Mouse (Mus musculus) embryonic facial prominence, embryonic 10.5 days (tissue): ENCODE measurements around the gene Gipc3. TPM values are rescaled to one million over a fixed set of nuclear protein-coding genes. Genes with fewer than 3 reads are reported as not detected.
A peak's percentile ranks its signal among the peaks of the same experiment; 100 is the strongest.

Source experiments
- DNase-seq: peaks from one replicate; pipeline ENCODE4 v3.0.0-alpha.2; 2017; ENCODE audit warnings: low spot score
- H3K27ac ChIP-seq: fragments of 300-500 bp; sonication (generic); replicated peaks from 2 replicates; pipeline ENCODE4 v1.5.1; 2016; ENCODE audit warnings: mild to moderate bottlenecking
- H3K27me3 ChIP-seq: fragments of 300-500 bp; sonication (generic); replicated peaks from 2 replicates; pipeline ENCODE4 v1.6.1; 2016; ENCODE audit warnings: low read depth, mild to moderate bottlenecking; ENCODE audit not compliant: poor library complexity, severe bottlenecking
- H3K36me3 ChIP-seq: fragments of 300-500 bp; sonication (generic); replicated peaks from 2 replicates; pipeline ENCODE4 v1.6.1; 2016; ENCODE audit warnings: mild to moderate bottlenecking, moderate library complexity
- H3K4me1 ChIP-seq: fragments of 300-500 bp; sonication (generic); 2 replicates; pipeline ENCODE4 v1.6.1; 2016
- H3K4me3 ChIP-seq: fragments of 300-500 bp; sonication (generic); 2 replicates; pipeline ENCODE4 v1.5.1; 2016; ENCODE audit warnings: mild to moderate bottlenecking, moderate library complexity
- H3K9me3 ChIP-seq: fragments of 300-500 bp; sonication (generic); 2 replicates; pipeline ENCODE4 v1.6.1; 2016; ENCODE audit warnings: mild to moderate bottlenecking
- WGBS: fragments of 180-500 bp; shearing (Covaris S2); methylation state at CpG from one replicate; pipeline ENCODE4 v1.1.7; 2016; 5-methylcytosine and 5-hydroxymethylcytosine counted together
- polyA plus RNA-seq: library from polyadenylated mRNA; unstranded; fragments of >200 nt; fragmentation: Nextera tagmentation; extraction: Ambion mirVana; gene quantifications from 2 replicates; pipeline ENCODE4 v1.2.1, GENCODE M21; 2016

The Gipc3 gene
- polyA plus RNA-seq, 1 experiment from 2014 or later = not detected

DNA sequence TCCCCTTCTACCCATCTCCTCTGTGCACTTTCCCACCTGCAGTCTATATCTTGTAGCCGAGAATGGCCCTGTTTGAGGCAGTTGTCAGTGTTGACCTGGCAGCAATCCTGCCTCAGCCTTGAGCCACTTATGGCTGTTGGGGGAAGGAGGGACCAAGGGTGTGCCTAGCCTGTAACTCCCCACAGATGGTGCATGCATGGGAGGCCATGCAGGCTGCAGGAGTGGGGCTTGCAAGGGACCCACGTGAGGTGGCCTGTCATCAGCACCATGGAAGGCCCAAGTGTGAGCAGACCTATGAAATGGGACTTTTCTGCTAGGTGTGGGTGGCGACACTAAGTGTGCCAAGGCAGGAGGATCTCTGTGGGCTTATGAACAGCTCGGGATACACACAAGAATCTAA is 22.0 kb upstream of the Gipc3 start:
- H3K4me1 ChIP-seq = peaks cover 71% of the 10 kb centered on the region

DNA sequence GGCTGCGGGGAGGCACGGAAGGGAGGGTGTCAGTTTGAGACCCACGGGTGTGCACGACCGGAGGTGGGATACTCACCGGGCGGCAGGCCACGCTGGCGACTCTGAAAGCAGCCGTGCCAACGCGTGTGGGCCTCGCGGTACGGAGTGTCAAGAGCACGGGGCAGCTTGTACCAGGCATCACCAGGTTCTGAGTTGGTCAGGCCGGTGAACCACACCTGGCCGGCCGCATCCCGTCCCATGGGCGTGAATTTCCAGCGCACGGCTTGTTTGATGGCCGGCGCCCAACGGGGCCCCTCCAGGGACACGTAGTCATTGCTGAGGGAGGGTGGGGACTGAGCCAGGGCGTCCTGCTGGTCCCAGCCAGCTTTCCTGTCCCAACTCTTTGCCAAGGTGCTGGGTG is 21.6 kb upstream of the Gipc3 start:
- H3K36me3 ChIP-seq = peaks cover 70% of the 10 kb centered on the region
- no peak overlapping the region for H3K27ac ChIP-seq
- peaks cover 76% of the 10 kb centered on the region for H3K4me1 ChIP-seq
- peak overlapping the region; percentile 54 for H3K4me3 ChIP-seq
- 13% methylated on average over 28 of the region's 28 CpGs for WGBS
- H3K9me3 ChIP-seq = no peaks in the 10 kb centered on the region
- DNase-seq = no peak
- H3K27me3 ChIP-seq = peaks cover 48% of the 10 kb centered on the region

More for the DNA sequence above, 22.0 kb upstream of the Gipc3 start:
- peak overlapping the region; percentile 26; the same call in 1 of the 2 replicates for H3K27ac ChIP-seq
- WGBS = 43% methylated on average over 4 of the region's 4 CpGs
- H3K4me3 ChIP-seq = peak overlapping the region; percentile 54
- H3K27me3 ChIP-seq = peaks cover 44% of the 10 kb centered on the region
- no peak for DNase-seq
- peaks cover 72% of the 10 kb centered on the region for H3K36me3 ChIP-seq
- no peaks in the 10 kb centered on the region for H3K9me3 ChIP-seq

DNA sequence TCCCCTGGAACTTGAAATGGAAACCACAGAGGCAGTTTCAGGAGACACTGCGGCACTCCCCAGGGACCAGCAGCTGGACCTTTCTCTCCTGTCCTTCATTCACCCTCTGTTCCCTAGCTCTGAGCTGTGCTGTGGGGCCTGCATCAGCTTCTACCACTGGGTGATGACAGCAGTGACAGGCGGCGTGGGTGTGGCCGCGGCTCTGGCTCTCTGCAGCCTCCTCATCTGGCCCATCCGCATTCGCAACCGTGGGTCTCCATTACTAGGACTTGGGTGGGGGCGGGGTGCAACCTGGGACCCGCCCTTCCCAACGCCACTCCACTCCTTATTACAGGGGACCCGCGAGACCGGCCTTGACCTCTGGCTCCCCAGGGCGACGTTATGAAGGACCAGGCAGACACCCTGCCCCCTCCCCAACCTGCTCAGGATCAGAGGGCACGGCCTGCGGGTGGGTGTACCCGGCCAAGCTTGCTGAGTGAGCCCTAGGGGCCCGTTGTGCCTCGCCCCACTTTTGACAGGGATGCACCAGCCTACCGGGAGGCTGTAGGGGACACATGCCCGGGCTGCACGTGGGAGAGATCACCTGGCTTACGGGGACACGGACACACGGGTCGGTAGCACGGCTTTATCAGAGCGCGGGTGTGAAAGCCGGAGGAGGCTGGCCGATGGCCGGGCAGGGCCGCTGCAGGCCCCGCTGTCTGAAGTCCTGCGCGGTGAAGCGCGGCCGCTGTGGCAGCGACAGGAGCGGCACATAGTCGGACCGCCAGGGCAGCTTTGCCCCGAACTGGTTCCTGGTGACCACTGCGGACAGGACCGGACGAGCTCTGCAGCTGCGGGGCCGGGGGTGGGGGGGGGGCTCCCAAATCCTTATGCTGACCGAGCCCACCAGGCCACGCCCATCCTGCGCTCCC is 20.6 kb upstream of the Gipc3 start:
- H3K4me1 ChIP-seq = peaks cover 85% of the 10 kb centered on the region
- no peaks in the 10 kb centered on the region for H3K9me3 ChIP-seq
- H3K4me3 ChIP-seq = peak overlapping the region; percentile 54
- no peak for DNase-seq
- H3K36me3 ChIP-seq = peaks cover 60% of the 10 kb centered on the region
- peaks cover 57% of the 10 kb centered on the region for H3K27me3 ChIP-seq
- peak overlapping the region; percentile 66 for H3K27ac ChIP-seq
- WGBS = 8% methylated on average over 54 of the region's 54 CpGs

DNA sequence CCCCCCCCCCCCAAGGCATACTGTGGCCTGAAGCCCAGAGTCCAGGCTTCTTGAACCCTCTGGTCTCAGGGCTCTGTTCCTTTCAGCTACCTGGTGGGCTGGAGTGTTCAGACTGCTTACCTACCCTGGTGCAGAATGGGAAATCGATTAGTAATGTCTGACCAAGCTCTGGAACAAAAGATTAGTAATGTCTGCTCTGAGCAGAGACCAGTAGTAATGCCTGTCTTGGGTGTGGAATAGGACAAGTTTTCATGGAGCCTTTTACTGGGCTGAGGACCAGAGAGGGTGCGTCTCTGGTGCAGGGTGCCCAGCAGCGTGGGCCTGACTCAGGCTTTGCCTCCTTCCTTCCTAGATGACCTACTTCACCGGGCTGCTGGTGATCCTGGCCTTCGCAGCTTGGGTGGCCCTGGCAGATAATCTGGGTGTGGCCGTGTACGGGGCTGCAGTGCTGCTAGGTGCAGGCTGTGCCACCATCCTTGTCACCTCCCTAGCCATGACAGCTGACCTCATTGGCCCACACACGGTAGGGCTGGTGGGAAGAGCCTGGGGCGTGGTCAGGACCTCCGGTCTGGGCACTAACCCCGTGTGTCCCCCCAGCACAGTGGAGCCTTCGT is 19.4 kb upstream of the Gipc3 start:
- no peaks in the 10 kb centered on the region for H3K9me3 ChIP-seq
- WGBS = 76% methylated on average over 12 of the region's 12 CpGs
- H3K36me3 ChIP-seq = peaks cover 48% of the 10 kb centered on the region
- H3K4me1 ChIP-seq = peaks cover 97% of the 10 kb centered on the region
- peaks cover 69% of the 10 kb centered on the region for H3K27me3 ChIP-seq
- no peak for DNase-seq
- H3K27ac ChIP-seq = no peak overlapping the region
- peak overlapping the region; percentile 54; the same call in 1 of the 2 replicates for H3K4me3 ChIP-seq

DNA sequence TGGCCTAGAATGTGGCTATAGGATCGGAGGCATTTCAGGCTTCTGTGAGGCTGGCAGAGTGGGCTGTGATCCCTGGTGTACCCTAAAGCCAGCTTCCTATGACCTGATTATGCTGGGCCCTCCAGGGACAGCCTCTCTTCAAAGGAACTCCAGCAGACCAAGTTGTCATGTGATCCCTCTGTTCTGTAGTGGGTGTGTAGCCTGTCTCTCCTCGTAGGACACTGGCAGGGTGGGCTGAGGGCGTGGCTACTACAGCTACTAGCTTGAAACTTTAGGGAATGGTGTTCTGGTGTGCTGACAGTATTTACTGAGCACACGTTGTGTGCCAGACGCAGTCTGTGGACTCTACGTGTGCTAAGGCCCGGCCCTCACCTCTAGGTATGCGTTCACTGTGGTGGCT is 17.7 kb upstream of the Gipc3 start:
- Histone ChIP-seq H3K36me3 (peaks cover 34% of the 10 kb centered on the region), H3K27me3 (peaks cover 79% of the 10 kb centered on the region), H3K9me3 (no peaks in the 10 kb centered on the region), H3K4me3 (peak overlapping the region; percentile 17; the same call in 1 of the 2 replicates), H3K27ac (0 out of 2 replicates have a peak overlapping the region, but pooled peaks have one; percentile 16), H3K4me1 (peaks cover 91% of the 10 kb centered on the region)
- no peak for DNase-seq
- WGBS = 72% methylated on average over 8 of the region's 8 CpGs

DNA sequence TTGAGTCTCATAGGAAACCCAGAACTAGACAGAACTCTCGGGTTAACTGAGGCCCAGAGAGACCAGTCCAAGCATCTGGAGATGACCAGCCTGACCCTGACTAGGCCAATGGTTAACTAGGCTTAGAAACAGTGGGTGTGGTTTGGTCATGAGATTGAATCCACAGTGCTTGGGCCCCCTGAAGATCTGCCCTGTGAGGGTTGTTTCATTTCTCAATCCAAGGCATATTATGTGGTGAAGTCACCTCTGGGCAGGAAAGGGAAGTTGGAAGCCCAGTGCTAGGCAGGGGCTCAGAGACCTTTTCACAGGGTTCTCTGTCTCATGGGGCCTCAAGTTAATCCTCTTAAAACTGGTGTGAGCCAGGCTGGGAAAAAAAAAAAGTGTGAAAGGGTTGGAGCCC is 15.8 kb upstream of the Gipc3 start:
- peaks cover 65% of the 10 kb centered on the region for H3K27me3 ChIP-seq
- H3K27ac ChIP-seq = no peak overlapping the region
- no peaks in the 10 kb centered on the region for H3K9me3 ChIP-seq
- WGBS = 63% methylated on average over 1 of the region's 1 CpGs
- peaks cover 86% of the 10 kb centered on the region for H3K4me1 ChIP-seq
- DNase-seq = no peak
- H3K36me3 ChIP-seq = peaks cover 32% of the 10 kb centered on the region
- H3K4me3 ChIP-seq = peak overlapping the region; percentile 85

DNA sequence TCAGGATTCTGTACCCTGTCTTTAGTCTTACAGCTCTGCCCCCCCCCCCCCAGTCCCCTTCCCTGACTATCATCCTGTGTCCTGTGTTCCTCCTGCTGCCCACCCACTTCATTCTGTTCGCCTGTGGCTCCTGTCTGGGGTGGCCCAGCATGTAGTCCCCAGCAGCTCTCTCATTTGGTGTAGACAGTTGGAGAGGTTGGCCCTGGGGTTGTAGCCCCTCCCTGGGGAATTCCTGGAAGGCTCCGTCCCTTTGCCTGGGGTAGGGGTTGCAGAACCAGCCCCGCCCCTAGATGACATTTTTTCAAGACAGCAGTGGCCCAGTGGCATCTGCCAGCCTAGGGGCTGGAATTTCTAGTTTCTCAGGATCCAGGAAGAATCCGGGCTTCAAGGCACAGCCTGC is 15.1 kb upstream of the Gipc3 start:
- DNase-seq = no peak
- Histone ChIP-seq H3K9me3 (no peaks in the 10 kb centered on the region), H3K27me3 (peaks cover 59% of the 10 kb centered on the region), H3K27ac (0 out of 2 replicates have a peak overlapping the region, but pooled peaks have one; percentile 85), H3K36me3 (peaks cover 29% of the 10 kb centered on the region), H3K4me3 (peak overlapping the region; percentile 85), H3K4me1 (peaks cover 80% of the 10 kb centered on the region)
- WGBS = 25% methylated on average over 4 of the region's 4 CpGs

DNA sequence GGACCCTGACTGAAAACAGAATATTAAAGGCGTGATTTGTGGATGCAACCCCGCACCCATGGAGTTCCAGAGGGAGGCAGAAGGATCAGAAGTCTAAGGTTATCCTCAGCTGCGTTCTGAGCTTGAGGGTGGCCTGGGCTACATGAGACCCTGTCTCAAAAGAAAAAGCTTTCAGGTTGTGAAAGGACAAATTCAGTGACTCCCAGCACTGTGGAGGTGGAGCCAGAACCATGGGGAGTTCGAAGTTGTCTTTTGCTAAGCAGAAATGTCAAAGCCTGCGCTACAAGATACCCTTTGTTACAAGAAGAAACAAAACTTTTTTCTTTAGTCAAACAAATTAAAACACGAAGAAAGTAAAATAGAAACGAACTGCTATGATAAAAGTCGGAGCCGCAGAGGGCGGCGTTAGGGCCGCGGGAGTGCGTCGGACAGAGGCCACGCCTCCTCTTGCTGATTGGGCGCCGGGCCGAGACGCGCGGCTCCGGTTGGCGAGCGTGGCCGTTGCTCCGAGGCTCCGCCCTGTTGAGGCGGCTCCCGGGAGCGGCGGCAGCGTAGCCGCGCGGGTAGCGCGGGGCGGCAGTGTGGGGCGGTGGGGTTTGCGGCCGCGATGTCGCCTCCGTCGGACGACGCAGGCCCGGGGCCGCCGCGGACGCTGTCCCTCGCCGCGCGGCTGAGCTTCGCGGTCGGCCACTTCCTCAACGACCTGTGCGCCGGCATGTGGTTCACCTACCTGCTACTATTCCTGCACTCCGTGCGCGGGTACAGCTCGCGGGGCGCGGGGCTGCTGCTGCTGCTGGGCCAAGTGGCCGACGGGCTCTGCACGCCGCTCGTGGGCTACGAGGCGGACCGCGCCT is 14.2 kb upstream of the Gipc3 start, which contains the start of gene Mfsd12:
Gene Mfsd12, plus strand, starts transcription at position 501 of the 854 bp plus-strand sequence.
- 3% methylated on average over 79 of the region's 79 CpGs for WGBS
- peaks cover 70% of the 10 kb centered on the region for H3K4me1 ChIP-seq
- H3K9me3 ChIP-seq = no peaks in the 10 kb centered on the region
- DNase-seq = peak; percentile 92
- H3K27ac ChIP-seq = peak within 1 kb of the TSS; percentile 85
- H3K27me3 ChIP-seq = peaks cover 49% of the 10 kb centered on the region
- H3K36me3 ChIP-seq = peaks cover 19% of the 10 kb centered on the region; the same call in 1 of the 2 replicates
- H3K4me3 ChIP-seq = peak within 1 kb of the TSS; percentile 85

DNA sequence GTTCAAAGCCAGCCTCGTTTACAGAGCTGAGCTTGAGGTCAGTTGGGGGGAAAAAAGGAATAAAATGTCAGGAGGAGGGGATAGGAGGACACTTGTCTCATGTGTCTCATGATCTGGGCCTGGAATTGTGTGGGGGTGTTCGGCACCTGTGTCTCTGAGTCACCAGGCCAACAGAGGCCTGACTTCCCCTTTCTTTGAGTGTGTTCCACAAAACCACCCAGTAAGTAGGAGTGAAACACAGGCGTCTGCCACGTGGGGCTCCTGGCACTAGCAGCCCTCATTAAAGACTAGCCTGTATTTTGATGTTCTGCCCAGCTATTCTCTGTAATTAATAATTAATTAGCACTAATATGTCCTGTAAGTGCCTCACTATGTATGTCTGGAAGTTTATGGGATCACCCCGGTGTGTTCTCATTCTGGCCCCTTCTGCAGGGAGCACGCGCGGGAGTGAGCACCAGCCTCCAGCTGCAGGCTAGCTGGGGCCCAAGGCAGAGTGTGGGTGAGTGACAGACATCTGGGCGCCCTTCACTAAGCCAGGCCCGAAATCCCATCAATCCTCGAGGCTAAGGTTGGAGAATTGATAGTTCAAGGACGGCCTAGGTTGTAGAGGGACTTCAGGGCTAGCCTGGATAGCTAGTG is 13.4 kb upstream of the Gipc3 start:
- 56% methylated on average over 12 of the region's 12 CpGs for WGBS
- Histone ChIP-seq H3K4me3 (peak overlapping the region; percentile 85), H3K9me3 (no peaks in the 10 kb centered on the region), H3K27ac (no peak overlapping the region; the same call in 1 of the 2 replicates), H3K36me3 (peaks cover 12% of the 10 kb centered on the region; the same call in 1 of the 2 replicates), H3K27me3 (peaks cover 42% of the 10 kb centered on the region), H3K4me1 (peaks cover 68% of the 10 kb centered on the region)
- no peak for DNase-seq

DNA sequence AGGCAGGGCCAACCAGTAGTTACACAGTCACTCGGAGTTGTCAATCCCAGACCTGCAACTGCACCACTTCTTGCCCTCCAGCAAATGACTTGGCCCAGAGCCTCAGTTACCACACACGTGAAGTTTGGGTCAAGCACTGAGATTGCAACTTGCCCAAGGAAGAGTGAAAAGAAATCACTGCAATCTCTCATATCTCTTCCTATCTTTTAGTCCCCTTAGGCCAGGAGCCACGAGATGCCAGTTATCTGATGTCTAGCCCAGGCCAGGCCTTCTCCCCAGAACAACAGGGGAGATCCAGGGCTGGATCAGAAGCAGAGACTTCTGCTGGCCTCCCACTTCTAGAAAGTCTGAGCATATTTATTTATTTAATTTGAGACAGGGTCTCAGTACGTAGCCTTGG is 12.5 kb upstream of the Gipc3 start:
- Histone ChIP-seq H3K27ac (no peak overlapping the region), H3K4me1 (peaks cover 66% of the 10 kb centered on the region), H3K4me3 (no peak overlapping the region), H3K27me3 (peaks cover 42% of the 10 kb centered on the region), H3K9me3 (no peaks in the 10 kb centered on the region), H3K36me3 (0 out of 2 replicates have a peak, but pooled peaks cover 4% of the 10 kb centered on the region)
- DNase-seq = no peak
- 70% methylated on average over 4 of the region's 4 CpGs for WGBS

DNA sequence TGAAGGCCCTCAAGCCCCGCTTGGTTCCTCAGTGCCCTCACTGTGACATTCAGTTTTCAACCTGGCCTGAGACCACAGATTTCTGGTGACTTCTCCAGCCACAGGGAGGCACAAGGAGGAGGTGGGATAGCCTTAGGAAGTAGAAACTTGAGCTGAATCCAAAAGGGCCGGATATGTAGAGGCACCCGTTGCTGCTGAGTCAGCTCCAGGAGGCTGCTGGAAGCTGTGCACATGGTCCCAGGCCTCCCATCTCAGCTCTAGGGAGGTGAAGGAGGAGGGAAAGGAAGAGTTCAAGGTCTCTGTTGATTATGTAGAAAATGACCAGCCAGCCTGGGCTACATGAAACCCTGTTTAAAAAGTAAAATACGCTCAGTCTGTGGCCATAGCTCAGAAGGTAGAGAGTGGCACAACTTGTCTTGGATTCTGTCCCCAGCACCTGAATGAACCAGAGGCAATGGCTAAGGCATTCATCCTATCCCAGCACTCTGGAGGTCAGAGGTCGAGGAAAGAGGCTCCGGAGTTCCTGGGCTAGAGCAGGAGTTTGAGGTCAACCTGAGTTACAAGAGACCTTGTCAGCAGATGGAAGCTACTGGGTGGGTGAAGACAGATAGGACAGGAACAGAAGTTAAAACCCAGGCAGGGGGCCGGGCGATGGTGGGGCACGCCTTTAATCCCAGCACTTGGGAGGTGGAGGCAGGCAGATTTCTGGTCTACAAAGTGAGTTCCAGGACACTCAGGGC is 11.8 kb upstream of the Gipc3 start:
- Histone ChIP-seq H3K4me1 (peaks cover 62% of the 10 kb centered on the region), H3K4me3 (no peak overlapping the region), H3K36me3 (0 out of 2 replicates have a peak, but pooled peaks cover under 1% of the 10 kb centered on the region), H3K27me3 (peaks cover 41% of the 10 kb centered on the region), H3K9me3 (no peaks in the 10 kb centered on the region), H3K27ac (no peak overlapping the region; the same call in 1 of the 2 replicates)
- 57% methylated on average over 9 of the region's 9 CpGs for WGBS
- no peak for DNase-seq
